Mouse (Mus musculus) frontal cortex, postnatal 36 days (tissue): ENCODE results near the gene Lrrc29.
"Not testable (repeated sequence)": the region's sequence is repeated elsewhere in the genome, so short reads cannot be mapped to it uniquely, and the experiment has no call there.

Experiments used
- DNase-seq, 2 experiments: peaks; one replicate each; pipeline ENCODE4 v3.0.0; 2022; ENCODE audit warnings: low spot score in 2 of 2

Gene Lrrc29

GRCm38 (mm10) chr8:105309142-105309847 lies 16.8 kb downstream of the Lrrc29 start:
- no peak for DNase-seq

- no peak for DNase-seq
These were observed 17.6 kb downstream of the Lrrc29 start for GRCm38 (mm10) chr8:105308428-105308827.

DNA sequence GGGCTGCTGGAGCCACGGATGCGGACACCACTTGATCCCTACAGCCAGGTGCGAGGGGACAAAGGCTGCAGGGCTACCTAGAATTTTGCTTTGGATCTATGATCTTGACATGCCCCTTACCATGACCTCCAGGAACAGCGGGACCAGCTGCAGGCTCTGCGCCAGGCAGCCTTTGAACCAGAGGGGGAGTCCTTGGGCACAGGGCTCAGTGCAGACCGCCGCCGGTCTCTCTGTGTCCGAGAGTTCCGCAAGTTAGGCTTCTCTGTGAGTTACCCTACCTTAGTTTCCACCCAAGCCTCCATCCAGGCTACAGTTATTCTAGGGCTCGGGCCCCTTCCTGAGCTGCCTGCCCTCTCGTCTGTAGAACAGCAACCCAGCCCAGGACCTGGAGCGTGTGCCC lies 18.4 kb downstream of the Lrrc29 start:
- DNase-seq, result no peak

DNA sequence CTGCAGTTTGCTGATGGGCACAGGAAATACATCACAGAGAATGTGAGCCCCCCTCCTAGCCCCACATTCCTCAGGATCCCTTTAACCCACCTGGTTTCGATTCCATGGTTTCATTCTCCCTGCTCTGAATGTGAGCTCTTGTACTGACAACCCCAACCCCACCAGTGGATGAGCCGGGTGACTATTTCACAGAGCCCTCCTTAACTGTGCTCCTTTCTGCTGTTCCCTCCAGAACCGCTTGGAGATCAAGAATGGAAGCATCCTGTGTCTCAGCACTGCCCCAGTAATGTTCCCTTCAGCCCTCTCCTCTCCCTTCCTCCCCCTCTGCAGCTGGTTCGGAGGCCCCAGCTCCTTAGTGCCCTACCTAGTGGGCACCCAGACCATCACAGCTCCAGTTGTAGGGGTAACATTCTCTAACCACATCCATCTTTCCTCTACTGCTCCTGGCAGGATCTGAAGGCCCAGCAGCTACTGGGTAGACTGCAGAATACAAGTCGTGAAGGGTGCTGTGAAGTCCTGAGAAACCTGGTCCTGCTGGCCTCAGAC lies 19.9 kb downstream of the Lrrc29 start:
- DNase-seq, result no peak

DNA sequence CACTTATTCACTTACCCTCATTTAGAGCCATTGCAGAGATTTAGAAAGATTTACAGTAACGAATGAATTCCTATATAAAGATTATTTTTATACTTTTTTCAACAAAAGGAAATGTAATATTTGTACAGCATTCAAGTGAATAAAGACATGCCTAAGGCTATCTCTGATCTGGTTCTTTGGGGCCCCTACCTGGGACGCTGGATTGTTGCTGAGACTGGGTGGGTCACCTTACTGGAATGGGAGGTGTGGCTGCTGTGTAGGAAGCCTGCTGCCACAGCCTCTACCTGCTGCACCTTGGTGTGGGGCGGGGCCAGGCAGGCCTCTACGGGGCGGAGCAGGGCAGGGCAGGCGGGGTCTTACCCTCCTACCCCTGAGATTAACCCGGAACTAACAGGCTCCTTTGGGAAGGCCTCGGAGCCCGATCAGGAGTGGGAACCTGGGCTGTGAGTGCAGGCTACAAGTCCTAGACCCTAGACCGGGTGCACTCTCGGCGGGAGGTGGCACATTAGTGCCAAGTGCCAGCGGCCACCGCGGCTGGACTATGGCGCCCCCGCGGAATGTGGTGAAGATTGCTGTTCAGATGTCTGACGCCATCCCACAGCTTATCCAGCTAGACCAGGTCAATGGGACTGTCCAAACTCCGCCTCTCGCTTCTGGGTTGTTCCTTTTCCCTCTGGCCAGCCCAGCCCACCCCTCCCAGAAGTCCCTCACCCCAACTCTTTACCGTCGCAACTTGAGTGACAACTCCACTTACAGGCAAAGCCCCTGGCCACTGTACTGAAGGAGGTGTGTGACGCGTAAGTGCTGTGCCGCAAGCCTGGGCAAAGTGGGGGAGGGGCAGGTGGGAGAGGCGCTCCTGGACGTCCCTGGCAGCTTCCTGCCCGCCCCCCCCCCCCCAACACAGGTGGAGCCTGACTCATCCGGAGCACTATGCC lies 20.6 kb downstream of the Lrrc29 start, which contains the start of gene Elmo3:
Gene Elmo3, plus strand, starts transcription at position 391 of the 935 bp plus-strand sequence.
- peak; percentile 50 to 51 for DNase-seq

GRCm38 (mm10) chr8:105304325-105305210 lies 21.5 kb downstream of the Lrrc29 start:
- no peak for DNase-seq

GRCm38 (mm10) chr8:105303874-105304273 lies 22.2 kb downstream of the Lrrc29 start:
- no peak for DNase-seq

DNA sequence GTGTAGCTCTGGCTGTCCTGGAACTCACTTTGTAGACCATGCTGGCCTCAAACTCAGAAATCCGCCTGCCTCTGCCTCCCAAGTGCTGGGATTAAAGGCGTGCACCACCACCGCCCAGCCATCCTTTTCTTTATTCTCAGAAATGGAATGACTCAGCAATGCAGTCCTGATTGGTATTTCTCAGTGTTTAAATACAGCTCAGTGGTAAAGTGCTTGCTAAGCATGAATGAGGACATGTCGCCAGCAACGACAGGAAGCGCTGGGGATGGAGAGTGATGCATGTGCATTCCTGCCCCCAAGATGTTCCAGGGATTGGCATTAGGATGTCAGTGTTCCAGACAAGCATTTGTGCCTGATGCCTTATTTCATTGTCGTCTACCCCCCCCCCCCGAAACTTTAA lies 22.7 kb downstream of the Lrrc29 start:
- no peak for DNase-seq

GRCm38 (mm10) chr8:105299962-105300361 lies 26.1 kb downstream of the Lrrc29 start:
- no peak for DNase-seq

GRCm38 (mm10) chr8:105298351-105299252 lies 27.5 kb downstream of the Lrrc29 start:
- DNase-seq, result no peak

DNA sequence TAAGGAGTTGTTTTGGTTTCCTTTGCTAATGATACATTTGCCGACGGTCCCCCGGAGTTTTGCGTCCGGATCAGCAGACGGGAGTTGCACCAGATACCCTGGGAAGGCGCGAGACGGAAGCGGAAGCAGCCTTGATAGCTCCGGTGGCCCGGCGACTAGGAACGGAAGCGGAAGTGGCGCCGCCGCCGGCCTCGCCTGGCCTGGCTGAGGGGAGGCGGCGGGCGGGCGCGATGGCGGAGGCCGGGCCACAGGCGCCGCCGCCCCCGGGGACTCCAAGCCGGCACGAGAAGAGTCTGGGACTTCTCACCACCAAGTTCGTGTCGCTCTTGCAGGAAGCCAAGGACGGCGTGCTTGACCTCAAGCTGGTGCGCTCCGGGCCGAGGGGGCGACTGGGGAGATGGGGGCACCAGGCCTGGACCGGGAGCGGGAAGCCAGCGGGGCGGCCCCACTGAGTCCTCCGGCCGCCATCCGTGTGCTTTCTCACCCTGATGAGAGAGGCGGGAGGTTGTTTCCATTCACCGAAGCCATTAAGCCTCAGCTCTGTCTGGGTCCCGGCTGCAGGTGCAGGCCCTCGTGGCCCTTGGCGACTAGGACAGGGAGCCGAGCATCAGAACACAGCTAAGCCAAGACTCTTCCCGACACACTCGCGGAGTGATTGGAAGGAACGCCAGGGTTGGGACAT lies 28.4 kb downstream of the Lrrc29 start, which contains the start of gene E2f4:
Gene E2f4, plus strand, starts transcription at position 153 of the 682 bp plus-strand sequence.
- DNase-seq, result peak; percentile 92 to 94

GRCm38 (mm10) chr8:105295895-105296573 lies 30.0 kb downstream of the Lrrc29 start, which contains the start of gene Exoc3l:
Gene Exoc3l, minus strand, starts transcription at chr8:105296101.
- no peak for DNase-seq

GRCm38 (mm10) chr8:105295256-105295655 lies 30.8 kb downstream of the Lrrc29 start:
- DNase-seq, result no peak

DNA sequence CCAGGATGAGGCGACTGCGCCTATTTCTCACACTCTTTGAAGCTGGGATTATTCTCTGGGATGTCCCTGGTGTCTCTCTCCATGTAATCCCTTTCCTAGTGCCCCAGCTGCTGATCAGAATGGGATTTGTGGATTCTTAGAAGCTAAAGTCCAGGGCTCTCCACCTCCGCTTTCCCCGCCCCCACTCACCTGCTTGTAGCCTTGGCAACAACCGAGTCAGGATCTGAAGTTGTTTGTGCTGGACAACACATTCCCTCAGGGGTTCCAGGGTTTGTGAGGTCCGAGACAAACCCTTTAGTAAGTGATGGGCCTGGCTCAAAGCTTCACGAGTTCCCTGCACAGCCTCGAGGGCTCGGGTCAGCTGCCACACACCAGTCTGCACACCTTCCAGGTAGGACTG lies 31.3 kb downstream of the Lrrc29 start:
- no peak for DNase-seq

DNA sequence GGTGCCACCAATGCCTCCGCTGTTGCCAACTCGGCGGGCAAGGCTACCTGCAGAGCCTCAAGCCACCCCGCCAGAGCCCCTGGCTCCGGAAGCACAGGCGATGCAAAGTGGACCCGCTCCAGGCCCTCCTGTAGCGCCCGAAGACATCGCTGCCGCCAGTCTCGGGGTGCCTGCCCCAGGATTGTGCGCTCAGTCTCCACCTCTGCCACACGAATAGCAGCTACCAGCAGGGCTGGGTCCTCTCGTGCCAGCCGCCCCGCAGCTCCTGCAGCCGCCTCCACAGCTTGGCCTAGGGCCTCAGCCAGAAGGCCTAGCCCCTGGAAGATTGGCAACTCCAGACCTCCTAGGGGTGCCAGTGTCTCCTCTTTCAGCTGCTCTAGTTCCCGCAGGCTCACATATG lies 32.7 kb downstream of the Lrrc29 start:
- no peak for DNase-seq

DNA sequence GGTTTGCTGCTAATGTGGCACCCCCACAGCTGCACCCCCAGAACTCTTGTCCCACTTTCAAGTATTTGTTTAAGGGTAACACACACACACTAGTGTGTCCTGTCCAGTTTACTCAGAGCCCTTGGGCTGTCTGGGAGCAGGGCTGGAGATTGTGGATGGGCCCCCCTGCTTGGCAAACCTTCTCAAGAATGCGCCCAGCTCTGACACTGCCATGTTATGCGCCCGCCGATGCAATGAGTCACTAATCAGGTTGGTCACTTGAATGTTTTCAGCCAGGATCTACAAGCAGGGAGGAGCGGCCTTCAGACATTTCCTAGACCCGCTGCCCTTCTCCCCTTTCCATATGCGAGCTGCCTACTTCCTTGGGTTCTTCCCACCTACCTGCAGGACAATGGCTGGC lies 33.6 kb downstream of the Lrrc29 start:
- DNase-seq, result no peak

DNA sequence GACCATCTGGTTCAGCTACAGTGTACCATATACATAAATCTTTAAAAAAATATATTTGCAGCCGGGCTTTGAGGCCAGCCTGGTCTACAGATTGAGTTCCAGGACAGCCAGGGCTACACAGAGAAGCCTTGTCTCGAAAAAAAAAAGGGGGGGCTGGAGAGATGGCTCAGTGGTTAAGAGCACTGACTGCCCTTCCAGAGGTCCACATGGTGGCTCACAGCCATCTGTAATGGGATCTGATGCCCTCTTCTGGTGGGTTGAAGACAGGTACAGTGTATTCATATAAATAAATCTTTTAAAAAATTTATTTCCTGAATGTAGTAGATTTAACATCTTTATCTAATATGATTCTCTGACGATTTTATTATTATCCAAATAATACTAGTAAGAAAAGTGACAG lies 34.3 kb downstream of the Lrrc29 start:
- not testable (repeated sequence) for DNase-seq

GRCm38 (mm10) chr8:105291364-105291763 lies 34.7 kb downstream of the Lrrc29 start:
- DNase-seq, result not testable (repeated sequence)
